Mouse (Mus musculus): ENCODE measurements around the gene Rhoh.

Rhoh gene

DNA sequence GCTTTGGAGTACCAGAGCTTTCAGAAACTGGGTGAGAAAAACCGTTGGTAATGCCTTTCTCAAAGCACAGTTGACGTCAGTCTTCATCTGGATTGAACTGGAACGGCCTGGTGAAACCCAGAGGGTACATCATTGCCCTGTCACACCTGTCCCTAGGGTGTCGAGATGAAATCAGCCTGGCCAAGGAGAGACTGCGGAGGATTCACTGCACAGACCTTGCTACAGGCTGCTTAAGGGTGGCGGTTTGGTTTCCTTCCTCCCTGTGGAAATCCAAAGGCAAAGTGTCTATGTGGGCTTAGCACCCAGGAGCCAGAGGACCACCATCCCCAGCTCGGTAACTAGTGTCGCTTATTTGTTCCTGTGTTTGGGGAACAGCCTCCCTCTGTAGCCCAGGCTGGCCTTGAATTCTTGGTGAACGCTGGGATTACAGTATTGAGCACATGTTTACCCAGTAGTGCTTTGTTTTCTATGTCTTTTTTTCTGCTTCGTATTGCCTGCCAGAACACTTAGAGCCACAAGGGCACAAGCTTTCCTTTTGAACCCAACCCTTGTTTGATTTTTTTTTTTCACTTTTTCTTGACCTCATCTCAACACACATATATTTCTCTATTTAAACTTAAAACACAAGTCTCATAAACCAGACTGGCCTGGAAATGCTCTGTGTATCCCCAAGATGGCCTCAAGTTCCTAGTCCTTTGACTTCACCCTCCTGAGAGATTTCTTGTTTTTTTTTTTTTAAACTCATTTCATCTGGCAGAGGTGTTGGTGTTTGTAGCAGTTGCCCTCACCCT, at the start of gene Rhoh:
TSS of gene Rhoh (plus strand) at position 60 of the 791 bp plus-strand sequence.
- DNase-seq (ENCODE audit: low read depth, low spot score) = no peak

GRCm38 (mm10) chr5:65823601-65824133, 37.3 kb upstream of the Rhoh start:
- DNase-seq (ENCODE audit: low read depth, low spot score) = peak; percentile 21

DNA sequence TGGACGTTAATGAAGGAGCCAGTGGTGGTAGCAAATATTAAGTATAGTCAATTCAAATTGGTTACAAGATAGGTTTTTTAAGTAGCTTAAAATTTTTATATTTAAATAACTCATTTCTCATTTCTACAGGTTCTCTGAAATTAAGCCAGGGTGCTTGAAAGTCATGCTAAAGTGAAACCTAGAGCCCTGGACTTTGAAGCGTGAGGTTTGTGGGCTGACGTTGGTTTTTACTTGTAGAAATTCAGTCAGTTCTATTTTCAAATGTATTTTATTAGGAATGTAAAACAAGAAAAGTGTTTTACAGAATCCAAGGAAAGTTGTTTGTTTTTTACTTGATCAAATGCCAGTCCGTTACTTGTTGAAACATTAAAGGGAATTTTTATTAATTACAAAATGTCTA, 34.5 kb upstream of the Rhoh start:
- DNase-seq (ENCODE audit: low read depth, low spot score) = no peak

- DNase-seq (ENCODE audit: low read depth, low spot score) = no peak
Measured at GRCm38 (mm10) chr5:65827102-65827501, 33.9 kb upstream of the Rhoh start.

DNA sequence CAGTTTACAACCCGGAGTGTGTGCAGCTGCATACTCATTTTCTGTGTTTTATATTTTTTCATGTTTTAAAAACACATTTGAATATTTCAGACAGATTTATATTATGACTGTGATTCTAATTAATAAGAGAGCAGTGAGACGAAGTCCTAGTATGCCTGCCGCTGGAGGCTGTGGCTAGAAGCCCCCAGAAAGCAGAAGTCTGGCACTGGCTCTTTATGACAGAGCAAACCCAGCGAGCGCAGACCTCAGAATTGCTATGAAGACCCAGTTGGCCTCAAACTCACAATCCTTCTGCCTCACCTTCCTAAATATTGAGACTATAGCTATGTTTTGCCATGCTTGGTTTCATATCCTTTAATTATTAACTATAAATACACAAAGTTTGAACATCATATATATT, 32.8 kb upstream of the Rhoh start:
- DNase-seq (ENCODE audit: low read depth, low spot score) = no peak

- DNase-seq (ENCODE audit: low read depth, low spot score) = no peak
Measured at GRCm38 (mm10) chr5:65829059-65829458, 32.0 kb upstream of the Rhoh start.

- no peak for DNase-seq (ENCODE audit: low read depth, low spot score)
Measured at GRCm38 (mm10) chr5:65831917-65832618, 28.9 kb upstream of the Rhoh start.

- no peak for DNase-seq (ENCODE audit: low read depth, low spot score)
Measured at GRCm38 (mm10) chr5:65833092-65833491, 27.9 kb upstream of the Rhoh start.

DNA sequence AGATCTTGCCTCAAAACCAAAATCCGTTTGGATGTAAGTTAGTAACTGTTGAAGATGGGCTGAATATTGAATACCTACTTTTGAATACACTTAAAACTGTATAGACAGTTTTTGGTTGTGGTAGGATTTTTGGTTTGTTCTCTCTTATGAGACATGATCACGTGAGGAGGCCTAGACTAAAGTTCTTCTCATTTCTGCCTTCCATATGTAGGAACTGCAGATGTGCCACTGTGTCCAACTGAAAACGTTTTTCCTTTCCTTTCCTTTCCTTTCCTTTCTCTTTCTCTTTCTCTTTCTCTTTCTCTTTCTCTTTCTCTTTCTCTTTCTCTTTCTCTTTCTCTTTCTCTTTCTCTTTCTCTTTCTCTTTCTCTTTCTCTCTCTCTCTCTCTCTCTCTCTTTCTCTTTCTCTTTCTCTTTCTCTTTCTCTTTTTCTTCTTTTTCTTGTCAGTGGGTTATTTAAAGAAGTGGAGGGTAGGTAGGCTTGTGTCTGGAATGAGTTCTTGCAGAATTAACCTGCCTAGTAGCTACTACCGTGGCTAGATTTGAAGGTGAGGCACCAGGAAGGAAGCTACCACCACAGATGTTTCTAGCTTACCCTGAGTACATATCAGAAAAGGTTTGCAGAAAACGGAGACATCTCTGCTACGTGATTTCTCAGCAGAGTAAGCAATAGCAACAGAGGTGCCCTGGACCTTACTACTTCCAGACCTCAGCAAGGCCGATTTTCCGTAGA, 27.1 kb upstream of the Rhoh start:
- no peak for DNase-seq (ENCODE audit: low read depth, low spot score)

DNA sequence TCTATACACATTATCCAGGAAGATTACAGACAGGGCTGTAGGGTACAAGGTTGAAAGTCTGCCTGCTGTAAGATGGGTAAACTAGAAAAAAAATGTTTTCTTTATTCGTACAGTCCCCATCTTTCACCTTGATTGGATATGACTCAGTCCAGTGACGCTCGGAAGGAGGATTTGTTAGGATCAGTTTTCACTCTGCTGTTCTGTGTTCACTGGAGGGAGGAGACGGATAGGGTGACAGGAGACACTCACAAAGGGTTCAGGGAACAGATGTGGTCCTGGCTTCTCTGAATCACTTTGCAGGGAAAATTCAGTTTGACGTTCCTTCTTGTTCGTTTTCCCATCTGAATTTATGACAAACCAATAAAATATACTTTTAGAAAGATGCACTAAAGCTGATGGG, 23.0 kb upstream of the Rhoh start:
- no peak for DNase-seq (ENCODE audit: low read depth, low spot score)

- DNase-seq (ENCODE audit: low read depth, low spot score) = no peak
Measured at GRCm38 (mm10) chr5:65842947-65843346, 18.1 kb upstream of the Rhoh start.

DNA sequence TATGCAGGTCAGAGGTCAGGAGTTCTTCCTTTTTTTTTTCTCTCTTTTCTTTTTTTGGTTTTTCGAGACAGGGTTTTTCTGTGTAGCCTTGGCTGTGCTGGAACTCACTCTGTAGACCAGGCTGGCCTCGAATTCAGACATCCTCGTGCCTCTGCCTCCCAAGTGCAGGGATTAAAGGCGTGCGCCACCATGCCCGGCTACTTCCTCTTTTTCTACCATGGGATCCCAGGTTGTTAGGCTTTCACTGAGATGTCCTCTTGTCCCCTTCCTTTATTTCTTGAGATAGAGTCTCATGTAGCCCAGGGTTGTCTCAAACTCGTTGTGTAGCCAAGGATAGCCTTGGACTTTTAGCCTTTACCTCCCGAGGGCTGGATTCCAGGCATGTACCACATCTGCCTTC, 14.5 kb upstream of the Rhoh start:
- DNase-seq (ENCODE audit: low read depth, low spot score) = no peak

- no peak for DNase-seq (ENCODE audit: low read depth, low spot score)
Measured at GRCm38 (mm10) chr5:65846958-65847357, 14.1 kb upstream of the Rhoh start.

- DNase-seq (ENCODE audit: low read depth, low spot score) = no peak
Measured at GRCm38 (mm10) chr5:65847656-65848055, 13.4 kb upstream of the Rhoh start.

GRCm38 (mm10) chr5:65850765-65851164, 10.2 kb upstream of the Rhoh start:
- DNase-seq (ENCODE audit: low read depth, low spot score) = no peak

- DNase-seq (ENCODE audit: low read depth, low spot score) = no peak
Measured at GRCm38 (mm10) chr5:65854786-65855191, 6.2 kb upstream of the Rhoh start.

GRCm38 (mm10) chr5:65855571-65855970, 5.4 kb upstream of the Rhoh start:
- DNase-seq (ENCODE audit: low read depth, low spot score) = no peak

DNA sequence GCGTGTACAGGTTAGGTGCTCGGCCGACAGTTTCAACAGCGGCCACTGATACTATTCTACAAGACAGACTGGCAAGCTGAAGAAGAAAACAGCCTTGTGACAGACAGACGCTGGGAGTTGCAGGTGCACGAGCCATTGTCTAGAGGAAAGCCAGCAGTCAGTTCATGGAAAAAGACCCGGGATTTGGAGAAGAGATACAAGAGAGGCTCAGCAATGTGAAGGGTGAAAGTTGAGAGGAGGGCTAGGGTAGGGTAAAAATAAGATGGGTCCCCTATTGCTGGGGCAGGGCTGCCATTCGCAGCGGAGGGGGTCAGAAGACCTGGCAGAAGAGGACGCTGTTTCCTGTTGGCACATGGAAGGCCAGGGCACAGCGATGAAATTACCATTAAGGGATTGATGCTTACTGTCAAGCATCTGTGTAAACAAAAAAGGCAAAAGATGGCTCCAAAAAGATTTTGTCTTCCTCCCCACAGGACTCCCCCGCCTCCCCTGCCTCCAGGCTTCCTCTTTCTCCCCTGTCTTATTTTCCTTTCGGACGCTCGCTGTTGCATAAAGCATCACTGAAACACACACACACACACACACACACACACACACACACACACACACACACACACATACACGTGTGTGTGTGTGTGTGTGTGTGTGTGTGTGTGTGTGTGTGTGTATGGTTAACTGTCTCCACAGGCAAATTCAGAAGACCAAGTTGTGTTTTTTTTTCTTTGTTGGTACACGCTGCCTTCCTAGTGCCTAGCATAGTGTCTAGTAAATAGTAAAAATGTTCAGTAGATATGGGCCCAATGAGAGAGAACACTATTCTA, 4.2 kb upstream of the Rhoh start:
- no peak for DNase-seq (ENCODE audit: low read depth, low spot score)

DNA sequence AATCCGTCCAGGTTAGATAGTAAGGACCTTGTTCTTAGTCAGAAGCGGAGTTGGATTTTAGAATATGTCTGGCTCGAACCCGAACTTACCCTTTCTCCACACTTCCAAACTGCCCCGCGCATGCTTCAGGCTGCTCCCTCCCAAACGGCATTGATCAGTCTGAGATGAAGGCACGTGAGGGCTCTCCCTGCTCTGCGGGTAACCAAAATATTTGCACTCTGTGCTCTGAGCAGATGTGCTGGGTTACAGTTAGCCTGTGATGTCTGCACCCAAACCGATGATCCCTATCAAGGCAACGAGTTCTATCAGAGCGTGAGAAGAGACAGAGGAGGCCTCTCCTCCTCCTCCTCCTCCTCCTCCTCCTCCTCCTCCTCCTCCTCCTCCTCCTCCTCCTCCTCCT, 3.1 kb upstream of the Rhoh start:
- no peak for DNase-seq (ENCODE audit: low read depth, low spot score)

GRCm38 (mm10) chr5:65858355-65858754, 2.7 kb upstream of the Rhoh start:
- DNase-seq (ENCODE audit: low read depth, low spot score) = no peak

- no peak for DNase-seq (ENCODE audit: low read depth, low spot score)
Measured at GRCm38 (mm10) chr5:65858898-65859297, 2.1 kb upstream of the Rhoh start.
